Mouse (Mus musculus) embryo, embryonic 9.5 days (tissue): Measurements from ENCODE around the gene Olfr846.

ENCODE experiments used
- DNase-seq: peaks from one replicate; pipeline ENCODE4 v3.0.0-alpha.2; 2017; ENCODE audit errors: extremely low spot score

The Olfr846 gene

DNA sequence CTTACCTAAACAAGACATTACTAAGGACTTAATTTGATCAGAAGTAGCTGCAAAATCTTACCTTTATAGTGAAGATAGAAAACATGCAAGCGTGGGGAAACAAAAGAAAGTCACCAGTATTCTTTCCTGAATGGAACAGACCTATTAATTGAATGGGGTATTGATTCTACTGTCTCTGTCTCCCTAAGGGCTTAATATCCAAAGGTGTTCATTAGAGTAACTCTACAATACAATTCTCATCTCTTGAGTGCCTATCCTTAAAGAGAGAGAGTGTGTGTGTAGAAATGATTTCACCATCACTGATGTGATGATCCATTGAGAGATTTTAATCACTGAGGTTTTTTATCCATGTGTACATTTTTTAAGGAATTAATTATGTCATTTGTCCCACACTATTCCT lies at the start of gene Olfr846:
TSS of gene Olfr846 (minus strand) at position 101 of the 400 bp plus-strand sequence.
- no peak for DNase-seq

- no peak for DNase-seq
These were observed 14.8 kb upstream of the Olfr846 start, which contains the start of gene Olfr847 for GRCm38 (mm10) chr9:19378569-19378968. Gene Olfr847, minus strand, starts transcription at chr9:19378669.

DNA sequence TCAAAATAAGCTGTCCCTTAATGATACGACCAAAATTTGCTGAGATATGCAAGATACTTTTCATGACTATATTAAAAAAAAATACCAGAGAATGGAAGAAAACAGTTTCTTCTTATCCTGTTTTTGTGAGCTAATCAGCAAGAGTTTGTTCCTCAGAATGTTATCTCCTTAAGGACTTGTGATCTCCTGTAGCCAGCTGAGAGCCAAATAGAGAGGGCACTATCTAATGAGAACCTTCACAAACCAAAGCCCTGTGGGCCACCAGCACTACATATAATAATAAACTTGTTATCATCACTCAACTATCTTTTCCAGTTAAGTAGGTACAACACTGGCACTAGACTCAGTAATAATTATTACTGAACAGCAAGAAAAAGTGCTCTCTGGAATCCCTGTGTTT lies 27.6 kb downstream of the Olfr846 start, which contains the start of gene Olfr845:
TSS of gene Olfr845 (plus strand) at position 301 of the 400 bp plus-strand sequence.
- DNase-seq: no peak

DNA sequence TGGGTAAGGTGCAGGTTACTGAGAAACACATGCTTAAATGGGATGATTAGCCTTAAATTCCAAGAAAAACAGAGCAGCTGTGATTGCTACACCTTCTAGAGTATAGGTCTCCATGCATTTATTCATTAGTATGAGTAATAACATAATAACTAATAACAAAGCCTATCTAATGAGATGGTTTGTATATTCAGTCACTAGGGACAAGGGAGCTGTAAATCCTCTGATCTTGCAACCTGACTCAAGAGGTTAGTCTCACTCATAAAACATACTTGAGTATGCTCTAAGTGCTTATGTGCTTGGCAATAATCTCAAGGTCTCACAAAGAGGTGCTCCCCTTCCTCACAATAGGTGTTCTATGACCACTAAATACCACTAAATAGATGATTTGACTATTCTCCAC lies 47.8 kb downstream of the Olfr846 start, which contains the start of gene Olfr844:
TSS of gene Olfr844 (plus strand) at position 301 of the 400 bp plus-strand sequence.
- no peak for DNase-seq
